Mouse (Mus musculus): ENCODE results near the gene Gm9745. TPM values are rescaled to one million over a fixed set of nuclear protein-coding genes. Genes with fewer than 3 reads are reported as not detected.
"Not testable (repeated sequence)": the region's sequence is repeated elsewhere in the genome, so short reads cannot be mapped to it uniquely, and the experiment has no call there.

Gene Gm9745
- polyA plus RNA-seq, 1 experiment from 2014 or later = not detected

GRCm38 (mm10) chr13:8959554-8959953, 11.5 kb upstream of the Gm9745 start:
- H3K4me1 ChIP-seq; H3K36me3 ChIP-seq; H3K4me2 ChIP-seq (replicated peaks); ATAC-seq (ENCODE audit: low FRiP score, low read depth); H3K9ac ChIP-seq; H3K27ac ChIP-seq; H3K9me3 ChIP-seq; H3K4me3 ChIP-seq; H3K27me3 ChIP-seq: not testable (repeated sequence)
- 80% methylated on average over 5 of the region's 6 CpGs for WGBS

- H3K4me1 ChIP-seq; H3K36me3 ChIP-seq; H3K4me3 ChIP-seq; ATAC-seq (ENCODE audit: low FRiP score, low read depth); H3K9ac ChIP-seq; H3K27ac ChIP-seq; H3K27me3 ChIP-seq; H3K9me3 ChIP-seq; H3K4me2 ChIP-seq (replicated peaks): not testable (repeated sequence)
- 75% methylated on average over 1 of the region's 5 CpGs for WGBS
Measured at GRCm38 (mm10) chr13:8959058-8959457, 11.0 kb upstream of the Gm9745 start.

- ATAC-seq (ENCODE audit: low FRiP score, low read depth); H3K4me2 ChIP-seq (replicated peaks): not testable (repeated sequence)
- no CpG with 5 or more reads among the region's 5 CpGs for WGBS
Measured at GRCm38 (mm10) chr13:8956873-8957272, 8.8 kb upstream of the Gm9745 start.

GRCm38 (mm10) chr13:8955127-8955526, 7.1 kb upstream of the Gm9745 start:
- H3K36me3 ChIP-seq, H3K27me3 ChIP-seq: not testable (repeated sequence)

More at GRCm38 (mm10) chr13:8956873-8957272, 8.8 kb upstream of the Gm9745 start:
- not testable (repeated sequence) for H3K27ac ChIP-seq, H3K4me1 ChIP-seq, H3K9me3 ChIP-seq, H3K4me3 ChIP-seq, H3K9ac ChIP-seq, H3K27me3 ChIP-seq, H3K36me3 ChIP-seq

GRCm38 (mm10) chr13:8952563-8952962, 4.5 kb upstream of the Gm9745 start, which contains the start of gene Idi2:
Idi2 (plus strand) TSS chr13:8952863.
- not testable (repeated sequence) for ATAC-seq (ENCODE audit: low FRiP score, low read depth); H3K9me3 ChIP-seq; H3K36me3 ChIP-seq; H3K27me3 ChIP-seq; H3K4me1 ChIP-seq; H3K4me3 ChIP-seq; H3K9ac ChIP-seq; H3K27ac ChIP-seq; H3K4me2 ChIP-seq (replicated peaks)

More at GRCm38 (mm10) chr13:8955127-8955526, 7.1 kb upstream of the Gm9745 start:
- not testable (repeated sequence) for ATAC-seq (ENCODE audit: low FRiP score, low read depth); H3K9me3 ChIP-seq; H3K4me3 ChIP-seq; H3K9ac ChIP-seq; H3K27ac ChIP-seq; H3K4me1 ChIP-seq; H3K4me2 ChIP-seq (replicated peaks)
- 79% methylated on average over 2 of the region's 2 CpGs for WGBS

GRCm38 (mm10) chr13:8943828-8944227, 4.2 kb downstream of the Gm9745 start:
- not testable (repeated sequence) for H3K4me1 ChIP-seq; H3K9me3 ChIP-seq; H3K9ac ChIP-seq; H3K4me2 ChIP-seq (replicated peaks); ATAC-seq (ENCODE audit: low FRiP score, low read depth); H3K36me3 ChIP-seq; H3K4me3 ChIP-seq; H3K27me3 ChIP-seq; H3K27ac ChIP-seq
- no CpG with 5 or more reads among the region's 5 CpGs for WGBS

GRCm38 (mm10) chr13:8941701-8942100, 6.3 kb downstream of the Gm9745 start:
- H3K27ac ChIP-seq; H3K36me3 ChIP-seq; H3K4me3 ChIP-seq; ATAC-seq (ENCODE audit: low FRiP score, low read depth); H3K4me1 ChIP-seq; H3K9me3 ChIP-seq; H3K9ac ChIP-seq; H3K4me2 ChIP-seq (replicated peaks); H3K27me3 ChIP-seq: not testable (repeated sequence)
- 50% methylated on average over 1 of the region's 5 CpGs for WGBS

GRCm38 (mm10) chr13:8941110-8941509, 6.9 kb downstream of the Gm9745 start:
- H3K4me1 ChIP-seq; H3K27ac ChIP-seq; H3K4me2 ChIP-seq (replicated peaks); H3K36me3 ChIP-seq; H3K27me3 ChIP-seq; H3K9me3 ChIP-seq; H3K9ac ChIP-seq; H3K4me3 ChIP-seq: not testable (repeated sequence)
- ATAC-seq (ENCODE audit: low FRiP score, low read depth) = peak; percentile 59
- 89% methylated on average over 4 of the region's 4 CpGs for WGBS

- not testable (repeated sequence) for H3K36me3 ChIP-seq; H3K9ac ChIP-seq; H3K4me3 ChIP-seq; H3K4me2 ChIP-seq (replicated peaks); H3K4me1 ChIP-seq; H3K9me3 ChIP-seq; H3K27me3 ChIP-seq; ATAC-seq (ENCODE audit: low FRiP score, low read depth); H3K27ac ChIP-seq
- WGBS = 84% methylated on average over 6 of the region's 6 CpGs
Measured at GRCm38 (mm10) chr13:8937611-8938140, 10.4 kb downstream of the Gm9745 start.

GRCm38 (mm10) chr13:8933499-8933898, 14.5 kb downstream of the Gm9745 start:
- no peak overlapping the region for H3K9ac ChIP-seq
- H3K27ac ChIP-seq = no peak overlapping the region
- 55% methylated on average over 2 of the region's 2 CpGs for WGBS
- no peaks in the 10 kb centered on the region for H3K9me3 ChIP-seq
- no peak overlapping the region for H3K4me2 ChIP-seq (replicated peaks)
- no peaks in the 10 kb centered on the region for H3K36me3 ChIP-seq
- no peak overlapping the region for H3K4me3 ChIP-seq
- no peaks in the 10 kb centered on the region for H3K27me3 ChIP-seq
- no peaks in the 10 kb centered on the region for H3K4me1 ChIP-seq
- ATAC-seq (ENCODE audit: low FRiP score, low read depth) = no peak

- H3K4me2 ChIP-seq (replicated peaks); H3K9me3 ChIP-seq; H3K27me3 ChIP-seq; ATAC-seq (ENCODE audit: low FRiP score, low read depth); H3K9ac ChIP-seq; H3K4me3 ChIP-seq; H3K36me3 ChIP-seq; H3K4me1 ChIP-seq; H3K27ac ChIP-seq: not testable (repeated sequence)
- WGBS = 87% methylated on average over 8 of the region's 8 CpGs
Measured at GRCm38 (mm10) chr13:8913890-8914289, 34.1 kb downstream of the Gm9745 start.

- H3K4me1 ChIP-seq; H3K4me2 ChIP-seq (replicated peaks); H3K4me3 ChIP-seq; ATAC-seq (ENCODE audit: low FRiP score, low read depth); H3K36me3 ChIP-seq; H3K9ac ChIP-seq; H3K9me3 ChIP-seq; H3K27ac ChIP-seq; H3K27me3 ChIP-seq: not testable (repeated sequence)
- 70% methylated on average over 2 of the region's 2 CpGs for WGBS
Measured at GRCm38 (mm10) chr13:8905986-8906385, 42.0 kb downstream of the Gm9745 start.

Data from limb, embryonic 13.5 days (tissue).